Mouse (Mus musculus): ENCODE measurements at regions not wholly inside any gene's neighbourhood (a gene's known extent, or its start where the extent isn't known, plus 50 kb on each side); places are given as distances from the start of the nearest gene placed in this dataset.

GRCm38 (mm10) chr11:14520591-14520990, 78.5 kb upstream of the Pom121l12 start:
- peak; percentile 3 for DNase-seq (ENCODE audit: low read depth, low spot score)

GRCm38 (mm10) chr11:14521697-14522366, 77.2 kb upstream of the Pom121l12 start:
- no peak for DNase-seq (ENCODE audit: low read depth, low spot score)
